Mouse (Mus musculus) MEL (cell line): Measurements from ENCODE around the gene Smc1b. TPM values are rescaled to one million over a fixed set of nuclear protein-coding genes. Genes with fewer than 3 reads are reported as not detected.

ENCODE experiments used
- DNase-seq: peaks from one replicate; pipeline ENCODE4 v3.0.0; 2011; ENCODE audit warnings: low read depth, low spot score
- H3K27ac ChIP-seq: 2 replicates; pipeline ENCODE4 v1.5.1; 2012; ENCODE audit warnings: low read depth, mild to moderate bottlenecking, control low read depth, low read length, moderate library complexity; ENCODE audit not compliant: control insufficient read depth
- H3K27me3 ChIP-seq, 2 experiments: fragments of 150-350 bp in 1 of 2; sonication (generic) in 1 of 2; 2 replicates each; pipeline ENCODE4 v1.6.1; 2012; ENCODE audit warnings: low read length in 2 of 2, mild to moderate bottlenecking in 2 of 2, improper control_type of control experiment in 1 of 2, moderate library complexity in 1 of 2; ENCODE audit not compliant: insufficient read depth in 2 of 2, control insufficient read depth in 1 of 2
- H3K36me3 ChIP-seq, 2 experiments: 2 replicates each; pipeline ENCODE4 v1.6.1; 2012 to 2014; ENCODE audit warnings: low read length in 2 of 2, improper control_type of control experiment in 1 of 2, inconsistent platforms in 1 of 2, mild to moderate bottlenecking in 1 of 2; ENCODE audit not compliant: insufficient read depth in 2 of 2, control insufficient read depth in 1 of 2
- H3K4me1 ChIP-seq, 2 experiments: fragments of 150-350 bp in 1 of 2; sonication (generic) in 1 of 2; 2 replicates each; pipeline ENCODE4 v1.6.1; 2012; ENCODE audit warnings: low read length in 2 of 2, improper control_type of control experiment in 1 of 2, mild to moderate bottlenecking in 1 of 2; ENCODE audit not compliant: insufficient read depth in 2 of 2, control insufficient read depth in 1 of 2
- H3K4me3 ChIP-seq, 2 experiments: fragments of 150-350 bp in 1 of 2; sonication (generic) in 1 of 2; 2 replicates each; pipeline ENCODE4 v1.5.1; 2012; ENCODE audit warnings: low read depth in 2 of 2, low read length in 2 of 2, mild to moderate bottlenecking in 2 of 2, moderate library complexity in 2 of 2, control low read depth in 1 of 2, improper control_type of control experiment in 1 of 2; ENCODE audit not compliant: control insufficient read depth in 1 of 2, insufficient read depth in 1 of 2
- H3K79me2 ChIP-seq: 2 replicates; pipeline ENCODE4 v1.6.1; 2012; ENCODE audit warnings: mild to moderate bottlenecking, low read length, moderate library complexity; ENCODE audit not compliant: control insufficient read depth, poor library complexity, insufficient read depth
- H3K9ac ChIP-seq: 2 replicates; pipeline ENCODE4 v1.6.1; 2012; ENCODE audit warnings: low read depth, mild to moderate bottlenecking, control low read depth, low read length, moderate library complexity; ENCODE audit not compliant: control insufficient read depth, poor library complexity, severe bottlenecking
- H3K9me3 ChIP-seq: fragments of 150-350 bp; sonication (generic); replicated peaks from 2 replicates; pipeline ENCODE4 v1.6.1; 2012; ENCODE audit warnings: mild to moderate bottlenecking, low read length, improper control_type of control experiment, moderate library complexity; ENCODE audit not compliant: insufficient read depth
- CHD2 ChIP-seq: IDR thresholded peaks from 2 replicates; pipeline ENCODE4 v1.6.1; 2011; ENCODE audit warnings: low read length, improper control_type of control experiment
- E2F4 ChIP-seq: IDR thresholded peaks from 2 replicates; pipeline ENCODE4 v1.6.1; 2011; ENCODE audit warnings: low read depth, low read length, improper control_type of control experiment, borderline replicate concordance
- EP300 ChIP-seq, 2 experiments: IDR thresholded peaks; 2 replicates each; pipeline ENCODE4 v1.6.1; 2011; ENCODE audit warnings: improper control_type of control experiment in 2 of 2, low read length in 2 of 2, low read depth in 1 of 2, mild to moderate bottlenecking in 1 of 2
- GABPA ChIP-seq: IDR thresholded peaks from 2 replicates; pipeline ENCODE4 v1.6.1; 2012; ENCODE audit warnings: low read depth, mild to moderate bottlenecking, inconsistent platforms, low read length, improper control_type of control experiment, moderate library complexity
- GATA1 ChIP-seq: IDR thresholded peaks from 2 replicates; pipeline ENCODE4 v1.6.1; 2011; ENCODE audit warnings: low read depth, low read length, improper control_type of control experiment
- JUND ChIP-seq: IDR thresholded peaks from 2 replicates; pipeline ENCODE4 v1.6.1; 2011; ENCODE audit warnings: low read depth, mild to moderate bottlenecking, improper control_type of control experiment, low read length
- KAT2A ChIP-seq: conservative IDR thresholded peaks from 2 replicates; pipeline ENCODE4 v1.6.1; 2012; ENCODE audit warnings: low read depth, low read length, improper control_type of control experiment, inconsistent platforms
- MAX ChIP-seq: IDR thresholded peaks from 2 replicates; pipeline ENCODE4 v1.6.1; 2011; ENCODE audit warnings: low read length, improper control_type of control experiment
- MAZ ChIP-seq: IDR thresholded peaks from 2 replicates; pipeline ENCODE4 v1.6.1; 2012; ENCODE audit warnings: low read depth, mild to moderate bottlenecking, inconsistent platforms, low read length, improper control_type of control experiment
- MEF2A ChIP-seq: IDR thresholded peaks from 2 replicates; pipeline ENCODE4 v1.6.1; 2014; ENCODE audit warnings: low read depth, mild to moderate bottlenecking, inconsistent platforms, low read length, improper control_type of control experiment; ENCODE audit not compliant: poor library complexity, insufficient replicate concordance, severe bottlenecking; ENCODE audit errors: extremely low read depth
- MYB ChIP-seq: IDR thresholded peaks from 2 replicates; pipeline ENCODE4 v1.6.1; 2011; ENCODE audit warnings: mild to moderate bottlenecking, low read depth, low read length, improper control_type of control experiment
- NRF1 ChIP-seq: IDR thresholded peaks from 2 replicates; pipeline ENCODE4 v1.6.1; 2014; ENCODE audit warnings: low read depth, mild to moderate bottlenecking, inconsistent platforms, low read length, improper control_type of control experiment, moderate library complexity; ENCODE audit not compliant: poor library complexity, insufficient read depth, severe bottlenecking
- POLR2AphosphoS5 ChIP-seq: IDR thresholded peaks from 2 replicates; pipeline ENCODE4 v1.6.1; 2012; ENCODE audit warnings: low read depth, borderline replicate concordance, mild to moderate bottlenecking, inconsistent platforms, low read length, moderate library complexity, mixed read lengths
- RAD21 ChIP-seq: IDR thresholded peaks from 2 replicates; pipeline ENCODE4 v1.6.1; 2011; ENCODE audit warnings: mild to moderate bottlenecking, low read depth, low read length, improper control_type of control experiment
- SIN3A ChIP-seq: IDR thresholded peaks from 2 replicates; pipeline ENCODE4 v1.6.1; 2012; ENCODE audit warnings: low read length, improper control_type of control experiment, inconsistent platforms
- TBP ChIP-seq: IDR thresholded peaks from 2 replicates; pipeline ENCODE4 v1.8.0; 2011; ENCODE audit warnings: low read depth, low read length, improper control_type of control experiment
- TCF12 ChIP-seq: IDR thresholded peaks from 2 replicates; pipeline ENCODE4 v1.6.1; 2014; ENCODE audit warnings: low read depth, mild to moderate bottlenecking, inconsistent platforms, low read length, improper control_type of control experiment, moderate library complexity
- ZC3H11A ChIP-seq: IDR thresholded peaks from 2 replicates; pipeline ENCODE4 v1.6.1; 2012; ENCODE audit warnings: low read depth, mild to moderate bottlenecking, inconsistent platforms, low read length, improper control_type of control experiment
- ZKSCAN1 ChIP-seq: IDR thresholded peaks from 2 replicates; pipeline ENCODE4 v1.6.1; 2012; ENCODE audit warnings: low read depth, mild to moderate bottlenecking, inconsistent platforms, low read length, improper control_type of control experiment, moderate library complexity
- ZMIZ1 ChIP-seq: IDR thresholded peaks from 2 replicates; pipeline ENCODE4 v1.6.1; 2012; ENCODE audit warnings: low read depth, mild to moderate bottlenecking, inconsistent platforms, low read length, improper control_type of control experiment, moderate library complexity
- polyA plus RNA-seq, 2 experiments: library from polyadenylated mRNA; stranded (reverse) in 1 of 2; unstranded in 1 of 2; fragments of >175 nt in 1 of 2; fragments of >200 nt in 1 of 2; gene quantifications; 2 replicates each; pipeline versions ENCODE4 v1.2.1 to v1.2.4; 2012; ENCODE audit warnings: low replicate concordance in 2 of 2, low read depth in 1 of 2; ENCODE audit not compliant: insufficient read length in 2 of 2, insufficient read depth in 1 of 2, missing spikeins in 1 of 2
- total RNA-seq: library from RNA; depleted of rRNA; stranded (reverse); fragments of 300-350 nt; gene quantifications from 2 replicates; pipeline ENCODE4 v1.2.3, GENCODE M21; 2012; rRNA removed

The Smc1b gene
- total RNA-seq, result not detected in 2 replicates
- not detected for polyA plus RNA-seq

DNA sequence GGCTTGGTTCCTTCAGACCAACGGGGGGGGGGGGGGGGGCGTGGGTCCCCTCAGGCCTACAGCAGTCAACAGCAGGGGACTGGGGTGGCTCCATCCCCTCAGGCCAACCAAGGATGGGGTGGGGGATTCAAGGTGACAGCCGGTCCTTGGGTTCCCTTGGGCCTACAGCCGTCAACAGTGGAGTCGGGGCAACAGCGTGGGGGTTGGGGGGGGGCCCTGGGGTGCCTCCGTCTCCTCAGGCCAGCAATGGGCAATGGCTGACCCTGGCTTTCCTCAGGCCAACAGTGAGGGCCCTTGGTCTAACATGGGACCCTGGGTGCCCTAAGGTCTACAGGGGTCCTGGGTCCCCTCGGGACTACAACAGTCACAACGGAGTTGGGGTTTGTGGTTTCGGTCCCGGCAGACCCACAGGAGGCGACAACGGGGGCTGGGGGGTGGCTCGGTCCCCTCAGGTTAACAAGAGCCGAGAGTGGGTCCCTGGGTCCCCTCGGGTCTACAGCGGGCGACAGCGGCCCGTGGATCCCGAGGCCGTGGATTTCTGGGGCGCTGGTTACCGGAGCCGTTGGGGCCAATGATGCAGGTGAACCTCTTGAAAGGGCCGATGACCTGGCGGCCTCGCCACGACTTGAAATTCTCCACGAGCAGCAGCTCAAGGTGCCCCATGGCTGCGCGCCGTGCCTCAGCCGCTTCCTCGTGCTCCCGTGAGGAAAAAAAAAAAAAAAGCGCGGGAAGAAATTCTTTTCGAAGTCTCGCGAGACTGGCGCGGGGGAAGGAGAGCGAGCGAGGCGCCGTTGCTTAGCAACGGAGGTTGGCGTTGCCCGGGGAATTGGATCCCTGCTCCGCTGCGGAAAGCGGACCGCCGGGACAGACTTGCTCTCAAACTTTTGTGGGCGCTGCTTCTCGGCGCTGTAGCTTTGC lies at the start of gene Smc1b, which contains the start of gene Ribc2:
Gene Smc1b, minus strand, starts transcription at position 690 of the 918 bp plus-strand sequence.
Gene Ribc2, plus strand, starts transcription at position 804 of the 918 bp plus-strand sequence.
- H3K4me1 ChIP-seq, result no peaks in the 10 kb centered on the region
- H3K27me3 ChIP-seq, result no peaks in the 10 kb centered on the region
- H3K9me3 ChIP-seq, result no peaks in the 10 kb centered on the region
- H3K79me2 ChIP-seq, result no peaks in the 10 kb centered on the region
- H3K36me3 ChIP-seq, result no peaks in the 10 kb centered on the region
- no peak within 1 kb of the TSS for H3K9ac ChIP-seq
- no peak within 1 kb of the TSS for H3K4me3 ChIP-seq
- DNase-seq, result no peak
- no peak within 1 kb of the TSS for H3K27ac ChIP-seq
- TF ChIP-seq MEF2A (no peak), ZKSCAN1 (no peak), POLR2AphosphoS5 (no peak), TCF12 (no peak), GABPA (no peak), GATA1 (no peak), CHD2 (no peak), RAD21 (no peak), MYB (no peak), JUND (no peak), E2F4 (no peak), SIN3A (no peak), TBP (no peak), KAT2A (no peak), MAZ (no peak), MAX (no peak), EP300 (IDR thresholded peaks at IDR 0.05; ENCODE audit: low read depth in 1 of 2, low read length in 2 of 2) (no peak), ZMIZ1 (no peak), NRF1 (no peak), ZC3H11A (no peak)
- TF ChIP-seq, all 39 proteins: peak for 0
